Mouse (Mus musculus) ES-CJ7 (cell line): ENCODE results near the gene Vmn2r88.
"Not testable (repeated sequence)": the region's sequence is repeated elsewhere in the genome, so short reads cannot be mapped to it uniquely, and the experiment has no call there.

Experiments used
- DNase-seq: peaks from one replicate; pipeline ENCODE4 v3.0.0; 2011; ENCODE audit warnings: low read depth, low spot score

Gene Vmn2r88

GRCm38 (mm10) chr14:51410520-51410919 lies at the start of gene Vmn2r88:
TSS of gene Vmn2r88 (plus strand) at chr14:51410820.
- no peak for DNase-seq

- DNase-seq, result no peak
Measured at GRCm38 (mm10) chr14:51361456-51361855, 49.2 kb upstream of the Vmn2r88 start, which contains the start of gene Gm7247. TSS of gene Gm7247 (plus strand) at chr14:51361756.

DNA sequence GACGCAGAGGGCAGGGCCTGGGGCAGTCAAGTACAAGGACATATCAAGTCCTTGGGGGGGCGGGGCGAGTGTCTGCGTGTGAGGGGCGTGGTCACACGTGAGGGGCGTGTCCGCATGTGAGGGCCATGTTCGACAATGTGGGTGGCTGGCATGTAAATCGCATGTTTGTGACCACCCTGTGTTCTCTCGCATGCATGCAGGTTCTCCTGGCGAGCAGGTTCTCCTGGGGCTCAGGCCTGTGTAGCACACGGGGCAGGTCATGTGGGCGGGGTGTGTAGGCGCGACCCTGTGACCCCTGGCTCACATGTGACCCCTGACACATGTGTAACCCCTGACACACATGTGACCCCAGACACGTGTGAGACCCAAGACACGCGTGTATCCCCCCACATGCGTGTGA lies 27.8 kb upstream of the Vmn2r88 start:
- DNase-seq, result no peak

- DNase-seq, result no peak
Measured at GRCm38 (mm10) chr14:51384351-51384750, 26.3 kb upstream of the Vmn2r88 start.

DNA sequence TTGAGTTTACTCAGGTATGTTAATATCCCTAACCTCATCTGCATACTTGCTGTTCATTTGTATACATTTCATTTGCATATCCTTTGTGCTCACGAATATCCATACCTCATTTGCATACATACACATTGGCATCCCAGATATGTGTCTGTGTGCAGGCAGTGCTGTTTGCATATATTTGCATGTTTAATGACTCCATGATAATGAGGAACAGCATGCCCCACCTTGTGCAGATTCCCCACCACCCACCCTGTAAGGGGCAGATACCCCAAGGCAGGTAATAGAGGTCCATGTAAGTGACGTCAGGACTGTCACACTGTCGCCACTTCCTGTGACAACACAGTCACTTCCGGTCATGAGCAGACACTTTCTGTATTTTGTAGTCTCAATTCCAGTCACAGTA lies 24.9 kb upstream of the Vmn2r88 start:
- no peak for DNase-seq

DNA sequence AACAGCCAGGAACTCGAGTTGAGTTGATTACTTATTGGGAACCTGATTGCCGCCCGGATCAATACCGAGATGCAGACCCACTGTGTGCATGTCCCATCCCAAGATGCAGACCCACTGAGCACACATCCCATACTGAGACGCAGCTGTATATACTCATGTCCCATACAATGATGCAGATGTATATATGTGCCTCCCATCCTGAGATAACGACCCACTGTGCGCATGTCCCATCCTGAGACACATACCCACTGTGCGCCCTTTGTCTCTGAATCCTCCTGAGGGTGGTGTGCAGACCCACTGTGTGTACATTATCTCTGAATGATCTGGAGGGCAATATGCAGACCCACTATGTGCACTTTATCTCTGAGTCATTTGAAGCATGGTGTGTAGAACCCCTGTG lies 22.9 kb upstream of the Vmn2r88 start:
- DNase-seq, result peak; percentile 4

DNA sequence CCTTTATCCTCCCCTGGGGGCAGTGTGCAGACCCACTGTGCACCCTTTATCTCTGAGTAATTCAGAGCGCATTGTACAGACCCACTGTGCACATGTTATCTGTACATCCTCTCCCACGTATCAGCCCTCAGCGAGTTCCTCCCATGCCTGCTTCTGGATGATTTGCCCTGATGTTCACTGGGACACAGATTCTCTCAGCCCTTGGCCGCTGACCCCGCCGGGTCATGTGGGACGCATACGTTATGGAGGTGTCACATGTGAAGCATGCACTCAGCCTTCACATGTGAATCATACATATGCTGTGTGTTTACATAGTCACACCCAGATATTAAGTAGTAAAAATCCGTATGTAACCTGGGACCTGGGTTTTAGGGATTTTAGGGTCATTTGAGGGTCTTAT lies 22.4 kb upstream of the Vmn2r88 start:
- DNase-seq, result peak; percentile 13

GRCm38 (mm10) chr14:51423885-51424284 lies 13.3 kb downstream of the Vmn2r88 start:
- DNase-seq, result no peak

DNA sequence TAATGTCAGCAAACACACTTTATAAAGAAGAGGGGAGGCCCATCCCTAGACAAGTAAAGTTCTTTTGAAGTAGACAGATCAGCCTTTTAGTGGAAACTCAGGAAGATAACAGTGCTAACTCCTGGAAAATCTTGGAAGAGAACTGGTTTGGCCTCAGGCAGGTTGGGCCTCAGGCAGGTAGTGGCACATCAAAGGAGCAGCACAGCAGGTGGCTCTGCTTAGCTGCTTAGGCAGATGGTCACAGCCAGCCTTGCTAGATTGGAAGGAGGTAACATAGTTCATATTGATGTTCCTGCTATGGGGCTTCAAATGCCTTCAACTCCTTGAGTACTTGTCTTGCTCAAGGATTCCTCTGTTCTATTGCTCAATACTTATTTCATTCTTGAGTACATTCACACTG lies 19.5 kb downstream of the Vmn2r88 start:
- peak; percentile 11 for DNase-seq

GRCm38 (mm10) chr14:51434546-51434945 lies 23.9 kb downstream of the Vmn2r88 start:
- DNase-seq, result peak; percentile 27

DNA sequence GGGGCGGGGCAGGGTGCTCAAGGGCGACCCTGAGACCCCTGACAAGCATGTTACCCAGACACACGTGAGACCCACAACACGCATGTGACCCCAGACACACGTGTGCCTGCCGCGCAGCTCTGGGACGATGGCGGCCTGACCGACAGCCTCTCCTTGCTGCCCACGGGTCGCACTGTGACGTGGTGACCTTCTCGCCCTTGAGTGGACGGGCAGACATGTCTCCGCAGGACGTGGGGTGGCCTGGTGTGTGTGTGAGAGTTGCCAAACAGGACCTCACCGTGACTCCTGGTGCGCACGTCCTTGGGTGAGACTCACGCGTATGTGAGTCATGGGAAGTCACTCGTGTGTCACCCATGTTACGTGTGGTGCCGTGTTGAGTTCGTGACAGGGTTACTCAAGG lies 24.4 kb downstream of the Vmn2r88 start:
- DNase-seq, result peak; percentile 4

GRCm38 (mm10) chr14:51438955-51439354 lies 28.3 kb downstream of the Vmn2r88 start:
- DNase-seq, result peak; percentile 55

DNA sequence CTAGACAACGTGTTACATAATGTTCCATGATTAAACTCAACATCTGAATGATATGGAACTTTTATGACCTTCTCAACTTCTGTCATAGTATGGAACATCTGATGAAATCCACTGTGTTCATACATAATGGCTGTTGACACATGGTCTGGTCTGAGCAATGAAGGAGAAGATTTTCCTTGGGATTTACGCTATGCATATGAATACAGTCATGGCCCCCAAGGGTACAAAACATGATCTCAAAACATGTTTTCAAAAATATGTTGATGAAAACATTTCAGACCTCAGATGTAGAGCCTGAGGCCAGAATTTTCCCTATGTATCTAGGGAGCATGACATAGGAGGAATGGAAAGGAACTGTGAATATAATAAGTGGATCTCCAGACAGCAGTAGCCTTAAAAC lies 40.9 kb downstream of the Vmn2r88 start, which contains the start of gene Vmn2r89:
Gene Vmn2r89, plus strand, starts transcription at position 301 of the 400 bp plus-strand sequence.
- not testable (repeated sequence) for DNase-seq
